Mouse (Mus musculus) retina, embryonic 14.5 days (tissue): ENCODE results near the gene Rxra.
A peak's percentile ranks its signal among the peaks of the same experiment; 100 is the strongest.

Experiments used
- DNase-seq: peaks from one replicate; pipeline ENCODE4 v3.0.0-alpha.2; 2015; ENCODE audit warnings: low spot score

The Rxra gene

DNA sequence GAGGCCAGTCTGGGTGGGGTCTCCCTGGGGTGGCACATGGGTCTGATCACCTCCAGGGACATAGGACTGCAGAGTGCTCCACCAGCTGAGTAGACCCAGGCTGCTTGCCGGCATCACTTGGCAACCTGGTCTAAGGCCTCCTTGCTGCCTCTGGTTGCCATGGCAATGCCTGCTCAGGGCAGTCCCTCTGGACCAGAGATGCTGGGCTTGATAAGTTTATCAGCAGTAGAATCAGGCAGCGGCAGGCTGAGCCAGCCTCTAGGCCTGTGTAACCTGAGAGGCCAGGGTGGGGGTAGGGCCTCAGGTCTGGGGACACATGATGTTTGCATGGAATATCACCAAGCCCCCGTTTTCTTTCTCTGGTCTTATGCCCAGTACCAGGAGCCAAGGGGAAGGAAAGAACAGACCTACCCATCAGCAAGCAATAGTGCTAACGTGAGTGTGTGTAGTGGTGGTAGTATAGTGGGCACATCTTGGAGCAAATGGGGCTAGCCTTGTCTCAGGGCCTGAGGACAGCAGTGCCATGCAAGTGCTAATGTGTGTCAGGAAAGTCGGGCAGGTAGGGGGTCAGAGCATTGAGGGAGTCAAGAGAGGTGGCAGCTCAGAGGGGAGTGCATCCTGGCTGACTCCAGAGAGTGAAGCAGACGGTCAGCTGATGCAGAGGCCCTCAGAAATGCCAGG lies 88.2 kb downstream of the Rxra start:
- DNase-seq: peak; percentile 58

DNA sequence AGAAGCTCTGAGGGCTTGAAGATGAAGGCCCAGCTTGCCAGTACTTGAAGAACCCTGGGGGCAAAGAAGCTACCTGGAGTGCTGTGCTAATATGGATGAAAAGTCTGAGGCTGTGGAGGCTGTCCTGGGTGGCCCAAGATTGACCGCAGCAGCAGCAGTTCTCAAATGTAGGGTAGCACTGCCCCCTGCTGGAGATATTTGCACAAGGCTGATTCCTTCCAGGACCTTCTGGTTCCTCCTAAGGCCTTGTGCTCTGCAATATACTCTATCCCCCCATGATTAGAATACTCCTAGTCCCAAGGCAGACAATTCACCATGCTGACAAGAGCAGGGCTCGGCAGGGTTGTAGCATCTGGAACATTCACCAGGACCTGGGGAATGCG lies 88.7 kb downstream of the Rxra start:
- DNase-seq: peak; percentile 97

- no peak for DNase-seq
Observed at GRCm38 (mm10) chr2:27767773-27768172, 91.5 kb downstream of the Rxra start.

DNA sequence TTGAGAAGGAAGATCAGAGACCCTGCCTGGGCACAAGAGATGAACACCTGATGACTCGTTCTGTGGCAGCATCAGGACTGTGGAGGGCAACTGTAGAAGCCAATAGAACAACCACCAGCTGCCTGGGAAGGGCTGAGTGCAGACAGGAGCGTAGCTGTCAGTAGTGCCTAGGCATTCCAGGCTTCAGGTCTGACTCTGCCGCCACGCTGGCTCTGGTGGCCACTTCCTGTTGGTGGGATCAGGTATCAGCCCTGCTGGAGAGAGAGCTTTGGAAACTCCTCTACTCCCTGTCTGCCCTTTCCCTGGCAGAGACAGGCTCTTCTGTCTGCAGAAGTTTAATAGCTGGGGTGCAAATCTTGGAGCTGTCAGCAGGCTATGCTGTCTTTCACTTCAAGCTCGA lies 93.5 kb downstream of the Rxra start:
- DNase-seq: no peak

- peak; percentile 81 for DNase-seq
Observed at GRCm38 (mm10) chr2:27770205-27770604, 94.0 kb downstream of the Rxra start.

GRCm38 (mm10) chr2:27771936-27772335 lies 95.7 kb downstream of the Rxra start:
- DNase-seq: peak; percentile 91

GRCm38 (mm10) chr2:27772841-27773388 lies 96.7 kb downstream of the Rxra start:
- DNase-seq: no peak

DNA sequence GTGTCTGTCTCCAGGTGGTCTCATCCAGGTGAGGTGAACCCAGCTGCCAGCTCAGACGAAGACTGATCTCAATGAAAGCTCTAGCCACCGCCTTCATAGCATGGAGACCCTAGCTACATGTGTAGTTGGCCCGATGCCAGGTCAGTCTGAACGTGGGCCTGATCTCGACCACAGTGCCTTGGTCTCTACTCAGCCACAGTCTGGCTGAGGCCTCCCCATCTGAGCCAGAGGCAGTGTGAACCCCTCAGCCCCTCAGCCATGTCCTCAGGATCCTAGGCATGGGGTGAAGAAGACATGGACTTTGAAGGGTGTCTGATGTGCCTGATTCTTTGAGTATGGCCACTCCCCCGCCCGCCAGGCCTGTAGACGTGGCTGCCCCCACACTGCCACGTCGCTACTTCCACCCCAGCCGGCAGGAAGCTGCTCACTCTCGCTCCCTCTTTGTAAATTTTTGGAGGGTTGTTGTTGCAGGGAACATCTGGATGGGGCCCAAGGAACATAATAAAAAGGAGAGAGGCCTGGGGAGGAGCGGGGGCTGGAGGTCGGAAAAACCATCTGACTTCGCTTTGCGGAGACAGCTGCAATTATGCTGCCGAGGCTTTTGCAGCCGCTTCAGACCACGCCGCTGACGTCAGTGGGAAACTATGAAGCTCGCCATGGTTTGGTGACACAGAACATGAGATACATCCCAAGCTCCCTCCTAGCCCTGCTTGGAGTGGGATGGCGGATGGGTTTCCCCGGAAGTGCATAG lies 97.9 kb downstream of the Rxra start:
- DNase-seq: no peak

DNA sequence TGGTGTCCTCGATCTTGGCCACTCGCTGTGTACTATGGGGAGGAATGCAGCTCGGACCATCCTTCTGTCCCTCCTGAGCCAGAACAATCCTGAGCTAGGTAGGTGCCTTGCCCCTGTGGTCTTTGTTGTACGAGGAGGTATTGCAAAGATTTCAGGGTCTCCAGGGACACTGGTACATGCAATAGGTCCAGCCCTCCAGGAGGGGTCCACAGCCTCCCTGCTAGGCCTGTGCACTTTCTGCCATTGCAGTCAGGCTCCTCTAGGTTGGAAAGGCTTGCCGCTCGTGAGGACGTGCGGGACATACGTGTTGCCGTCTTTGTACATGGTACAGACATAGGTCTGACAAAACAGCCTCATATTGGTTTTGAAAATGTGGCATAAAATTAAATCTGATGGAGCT lies 98.8 kb downstream of the Rxra start:
- no peak for DNase-seq

GRCm38 (mm10) chr2:27775625-27776024 lies 99.4 kb downstream of the Rxra start:
- peak; percentile 46 for DNase-seq

- no peak for DNase-seq
Observed at GRCm38 (mm10) chr2:27777756-27778155, 101.5 kb downstream of the Rxra start.

DNA sequence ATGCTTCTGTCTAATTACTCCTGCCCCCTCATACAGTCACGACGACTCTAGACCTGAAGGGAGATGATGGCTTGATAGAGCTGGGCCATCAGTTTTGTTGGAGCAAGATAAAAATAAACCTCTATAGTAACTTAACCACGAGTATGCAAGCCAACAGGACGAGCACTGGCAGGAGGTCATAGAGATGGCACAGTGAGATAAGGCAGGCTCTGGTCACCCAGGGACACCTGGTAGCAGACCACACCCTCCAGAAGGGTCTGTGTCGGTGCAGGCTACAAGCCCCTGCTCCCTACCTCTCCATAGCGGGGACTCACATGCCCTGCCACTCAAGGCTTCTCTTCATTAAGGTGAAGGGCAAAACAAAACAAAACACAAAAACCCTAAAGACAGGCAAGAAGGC lies 102.0 kb downstream of the Rxra start:
- no peak for DNase-seq

DNA sequence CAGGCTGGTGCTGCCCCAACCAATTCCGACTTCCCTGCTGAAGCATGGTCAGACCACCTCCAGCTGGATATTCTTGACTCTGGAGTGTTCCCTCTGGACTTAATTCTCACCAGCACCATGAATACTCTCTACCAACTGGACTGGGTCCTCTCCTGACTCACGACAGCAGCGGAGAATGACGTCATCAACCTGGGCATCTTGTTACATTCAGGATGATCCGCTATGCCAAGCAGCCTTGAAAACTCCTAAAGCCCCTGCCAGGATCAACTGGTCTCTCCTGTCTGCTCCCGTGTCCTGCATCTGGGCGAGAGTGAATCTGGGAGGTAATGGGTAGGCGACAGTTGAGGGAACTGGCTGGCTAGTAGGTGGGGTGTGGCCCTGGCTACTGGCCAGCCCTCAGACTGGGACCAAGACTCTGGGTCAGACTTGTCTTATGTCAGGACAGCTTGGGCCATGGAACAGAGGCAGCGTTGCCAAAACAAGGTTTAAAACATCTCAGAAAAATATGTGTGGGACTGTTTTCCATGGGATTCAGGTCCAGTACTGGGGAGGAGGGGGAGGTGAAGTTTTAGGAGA lies 103.1 kb downstream of the Rxra start:
- DNase-seq: no peak

DNA sequence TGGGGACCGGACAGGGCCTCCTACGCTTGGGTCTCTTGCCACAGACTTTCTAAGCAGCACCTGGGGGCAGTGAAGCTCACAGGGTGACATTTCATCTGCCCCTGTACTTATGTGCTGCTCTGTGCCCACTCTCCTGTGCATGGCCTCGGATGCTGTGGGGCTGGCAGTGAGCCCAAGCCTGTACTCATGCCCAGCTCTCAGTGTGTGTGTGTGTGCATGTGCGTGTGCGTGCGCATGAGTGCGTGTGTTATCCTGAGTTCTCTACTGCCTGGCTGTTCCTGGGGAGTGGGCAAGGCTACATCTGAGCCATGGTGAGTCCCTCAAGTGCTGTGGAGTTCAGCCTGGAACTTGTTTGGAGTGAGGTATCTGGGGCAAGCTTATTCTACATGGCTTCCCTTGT lies 103.9 kb downstream of the Rxra start:
- no peak for DNase-seq

- DNase-seq: no peak
Observed at GRCm38 (mm10) chr2:27785363-27785762, 109.1 kb downstream of the Rxra start.

GRCm38 (mm10) chr2:27785973-27786417 lies 109.8 kb downstream of the Rxra start:
- DNase-seq: no peak

DNA sequence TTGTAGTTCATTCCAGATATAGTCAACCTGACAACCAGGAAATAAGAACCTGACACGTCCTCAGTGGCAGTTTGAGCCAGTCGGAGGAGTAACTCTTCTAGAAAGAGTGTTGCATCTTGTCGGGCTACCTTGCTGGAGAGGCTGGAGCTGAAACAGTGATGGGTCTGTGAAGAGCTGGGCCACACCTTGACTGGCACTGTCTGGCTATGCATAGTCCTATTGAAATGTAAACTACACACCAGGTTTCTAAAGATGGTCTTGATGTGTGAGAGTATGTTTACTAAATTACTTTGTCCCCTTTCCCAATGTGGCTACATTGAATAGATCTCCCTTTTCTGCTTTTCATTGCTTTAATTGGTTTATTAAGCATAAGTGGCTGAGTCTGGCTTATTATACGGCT lies 115.3 kb downstream of the Rxra start:
- DNase-seq: no peak

DNA sequence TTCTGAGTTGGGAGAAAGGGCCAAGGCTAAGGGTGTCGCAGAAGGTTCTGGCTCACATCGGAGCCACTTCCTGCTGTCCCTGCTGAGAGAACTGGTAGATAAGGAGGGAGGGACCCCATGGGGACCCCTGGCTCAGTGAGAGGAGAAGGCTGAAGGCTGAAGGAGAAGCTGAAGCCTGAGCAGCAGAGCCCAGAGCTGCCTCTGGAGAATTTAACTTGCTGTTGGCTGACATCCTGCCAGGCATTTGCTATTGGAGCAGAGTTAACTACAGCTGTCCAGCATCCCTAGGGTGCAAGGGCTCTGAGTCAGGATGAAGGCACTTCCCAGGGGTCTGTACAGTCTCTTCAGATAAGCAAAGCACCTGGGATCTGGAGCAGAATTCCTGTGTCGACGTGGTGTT lies 122.8 kb downstream of the Rxra start:
- no peak for DNase-seq

DNA sequence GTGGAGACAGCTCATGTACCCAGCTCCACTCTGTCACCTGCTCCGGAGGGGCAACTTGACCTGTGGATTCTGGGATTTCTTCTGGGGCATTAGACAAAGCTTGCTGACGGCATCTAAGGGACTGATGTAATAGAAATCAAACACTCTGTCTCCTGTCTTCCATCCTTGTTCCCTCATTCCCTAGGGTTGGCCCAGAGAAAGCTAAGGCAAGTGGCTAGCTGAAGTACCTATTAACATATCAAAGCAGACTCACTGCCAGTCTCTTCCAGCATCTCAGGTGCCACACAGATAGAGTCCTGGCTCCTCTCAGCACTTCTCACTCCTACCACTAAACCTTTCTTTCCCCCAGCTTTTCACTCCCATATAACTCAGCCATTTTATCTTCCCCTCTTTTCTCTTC lies 124.8 kb downstream of the Rxra start:
- no peak for DNase-seq

DNA sequence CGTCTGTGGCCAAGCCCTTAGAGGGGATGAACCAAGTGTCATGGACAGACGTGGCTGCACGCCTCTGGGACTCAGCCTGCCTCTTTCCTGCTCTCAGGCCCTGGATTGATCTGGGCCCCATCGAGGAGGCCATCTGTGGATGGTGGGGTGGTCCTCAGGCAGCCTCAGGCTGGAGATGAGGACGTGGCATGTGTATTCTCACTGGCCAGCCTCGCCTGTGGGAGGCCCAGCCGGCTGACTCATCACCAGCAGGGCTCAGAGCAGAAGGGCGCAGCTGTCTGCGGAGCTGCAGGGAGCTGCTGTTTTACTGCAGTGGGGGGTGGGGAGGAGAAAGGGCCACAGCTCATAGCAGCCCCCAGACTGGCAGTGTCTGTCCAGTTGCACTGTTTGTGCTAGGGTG lies 126.3 kb downstream of the Rxra start:
- peak; percentile 8 for DNase-seq

DNA sequence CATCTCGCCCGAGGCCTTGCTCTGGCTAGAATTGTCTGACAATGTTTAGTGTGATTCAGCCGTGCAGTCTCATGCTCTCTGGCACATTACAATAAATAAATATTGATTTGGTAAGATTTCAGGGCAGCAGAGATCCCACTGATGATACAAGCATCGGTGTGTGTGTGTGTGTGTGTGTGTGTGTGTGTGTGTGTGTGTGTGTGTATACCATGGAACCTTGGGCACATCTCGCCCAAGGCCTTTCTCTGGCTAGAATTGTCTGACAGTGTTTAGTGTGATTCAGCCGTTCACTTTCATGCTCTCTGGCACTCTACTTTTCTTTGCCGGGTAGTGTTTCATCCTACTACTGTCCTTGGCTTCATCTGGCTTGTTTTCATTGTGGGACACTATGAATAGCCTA lies 130.5 kb downstream of the Rxra start:
- no peak for DNase-seq

GRCm38 (mm10) chr2:27807684-27808083 lies 131.4 kb downstream of the Rxra start:
- DNase-seq: no peak

GRCm38 (mm10) chr2:27809897-27810296 lies 133.7 kb downstream of the Rxra start:
- no peak for DNase-seq
